Mouse (Mus musculus) kidney, postnatal 0 days (tissue): ENCODE measurements around the gene Ptgdr2. TPM values are rescaled to one million over a fixed set of nuclear protein-coding genes. Genes with fewer than 3 reads are reported as not detected.

Experiments
- ATAC-seq: fragments of 200-750 bp; cut with Nextera tagmentation; replicated peaks from 2 replicates; pipeline ENCODE4 v1.8.0; 2017; ENCODE audit warnings: low read depth, moderate number of reproducible peaks, moderate TSS enrichment, moderate library complexity; ENCODE audit not compliant: low FRiP score
- DNase-seq: peaks from one replicate; pipeline ENCODE4 v3.0.0-alpha.2; 2016; ENCODE audit warnings: low spot score
- H3K27ac ChIP-seq: fragments of 300-500 bp; sonication (generic); 2 replicates; pipeline ENCODE4 v1.5.1; 2014; ENCODE audit warnings: mild to moderate bottlenecking
- H3K27me3 ChIP-seq: fragments of 300-500 bp; sonication (generic); 2 replicates; pipeline ENCODE4 v1.6.1; 2014; ENCODE audit warnings: low read length, mixed read lengths; ENCODE audit not compliant: insufficient read depth
- H3K36me3 ChIP-seq: fragments of 300-500 bp; sonication (generic); 2 replicates; pipeline ENCODE4 v1.6.1; 2014; ENCODE audit warnings: low read length, mixed read lengths; ENCODE audit not compliant: insufficient read depth
- H3K4me1 ChIP-seq: fragments of 300-500 bp; sonication (generic); replicated peaks from 2 replicates; pipeline ENCODE4 v1.6.1; 2014; ENCODE audit warnings: antibody characterized with exemption, low read length, mixed read lengths; ENCODE audit not compliant: insufficient read depth
- H3K4me2 ChIP-seq: fragments of 300-500 bp; sonication (generic); 2 replicates; pipeline ENCODE4 v1.6.1; 2014; ENCODE audit warnings: mild to moderate bottlenecking, low read length, moderate library complexity, mixed read lengths
- H3K4me3 ChIP-seq: fragments of 300-500 bp; sonication (generic); replicated peaks from 2 replicates; pipeline ENCODE4 v1.5.1; 2014; ENCODE audit warnings: low read depth, low read length
- H3K9ac ChIP-seq: fragments of 300-500 bp; sonication (generic); 2 replicates; pipeline ENCODE4 v1.6.1; 2014; ENCODE audit warnings: low read depth, low read length
- H3K9me3 ChIP-seq: fragments of 300-500 bp; sonication (generic); replicated peaks from 2 replicates; pipeline ENCODE4 v1.6.1; 2016; ENCODE audit warnings: low read length, inconsistent platforms, mixed read lengths
- CTCF ChIP-seq: IDR thresholded peaks from 2 replicates; pipeline ENCODE4 v1.5.1; 2016; ENCODE audit warnings: antibody characterized with exemption, low read depth, mild to moderate bottlenecking, moderate library complexity
- WGBS: fragments of 180-500 bp; shearing (Covaris S2); extraction: QIAGEN DNeasy Blood & Tissue Kit; methylation state at CpG from one replicate; pipeline ENCODE4 v1.1.7; 2014; 5-methylcytosine and 5-hydroxymethylcytosine counted together
- polyA plus RNA-seq: library from polyadenylated mRNA; unstranded; fragments of >200 nt; fragmentation: Nextera tagmentation; extraction: Ambion mirVana; gene quantifications from 2 replicates; pipeline ENCODE4 v1.2.1, GENCODE M21; 2015

The Ptgdr2 gene
- polyA plus RNA-seq, 1 experiment from 2014 or later: not detected

GRCm38 (mm10) chr19:10985889-10986288 lies 48.9 kb downstream of the Ptgdr2 start:
- no peaks in the 10 kb centered on the region for H3K36me3 ChIP-seq
- no peaks in the 10 kb centered on the region for H3K9me3 ChIP-seq
- 91% methylated on average over 4 of the region's 4 CpGs for WGBS
- ATAC-seq (no peak), DNase-seq (no peak)
- H3K27ac ChIP-seq: no peak overlapping the region
- no peak overlapping the region for H3K4me3 ChIP-seq
- no peaks in the 10 kb centered on the region for H3K4me1 ChIP-seq
- TF ChIP-seq CTCF: no peak
- H3K9ac ChIP-seq: no peak overlapping the region
- H3K27me3 ChIP-seq: no peaks in the 10 kb centered on the region
- H3K4me2 ChIP-seq: no peak overlapping the region

- Histone ChIP-seq H3K4me2 (no peak overlapping the region), H3K27me3 (no peaks in the 10 kb centered on the region), H3K27ac (no peak overlapping the region), H3K9ac (no peak overlapping the region), H3K4me1 (no peaks in the 10 kb centered on the region), H3K9me3 (no peaks in the 10 kb centered on the region), H3K36me3 (no peaks in the 10 kb centered on the region), H3K4me3 (no peak overlapping the region)
- WGBS: 87% methylated on average over 1 of the region's 1 CpGs
- no peak for TF ChIP-seq CTCF
- DNase-seq (no peak), ATAC-seq (no peak)
These were observed 51.6 kb downstream of the Ptgdr2 start for GRCm38 (mm10) chr19:10988563-10988962.

- ATAC-seq (no peak), DNase-seq (no peak)
- H3K36me3 ChIP-seq: no peaks in the 10 kb centered on the region
- no peaks in the 10 kb centered on the region for H3K9me3 ChIP-seq
- H3K27ac ChIP-seq: no peak overlapping the region
- TF ChIP-seq CTCF: no peak
- no peaks in the 10 kb centered on the region for H3K4me1 ChIP-seq
- H3K9ac ChIP-seq: no peak overlapping the region
- H3K4me2 ChIP-seq: no peak overlapping the region
- 18% methylated on average over 1 of the region's 1 CpGs for WGBS
- no peak overlapping the region for H3K4me3 ChIP-seq
- H3K27me3 ChIP-seq: no peaks in the 10 kb centered on the region
These were observed 53.8 kb downstream of the Ptgdr2 start for GRCm38 (mm10) chr19:10990751-10991150.

GRCm38 (mm10) chr19:10991911-10992310 lies 55.0 kb downstream of the Ptgdr2 start:
- DNase-seq: no peak
- Histone ChIP-seq H3K4me3 (no peak overlapping the region), H3K9me3 (no peaks in the 10 kb centered on the region), H3K4me1 (no peaks in the 10 kb centered on the region), H3K4me2 (no peak overlapping the region), H3K27me3 (no peaks in the 10 kb centered on the region), H3K27ac (no peak overlapping the region), H3K36me3 (no peaks in the 10 kb centered on the region), H3K9ac (no peak overlapping the region)
- no peak for TF ChIP-seq CTCF
- no peak for ATAC-seq

Other genes with a start within 250 kb of the Ptgdr2 start
- gene Vps37c, start 248.4 kb upstream of the Ptgdr2 start, polyA plus RNA-seq: 32.1 and 35.5 TPM in 2 replicates
- 0.11 and 0.23 TPM in 2 replicates for gene Cd5, start 198.2 kb upstream of the Ptgdr2 start, polyA plus RNA-seq
- 0.05 TPM in 1 of 2 replicates, not detected in the other for gene Cd6, start 107.1 kb upstream of the Ptgdr2 start, polyA plus RNA-seq
- gene Slc15a3, start 97.4 kb upstream of the Ptgdr2 start, polyA plus RNA-seq: 0.83 and 0.93 TPM in 2 replicates
- 43.5 and 45.0 TPM in 2 replicates for gene Tmem132a, start 67.2 kb upstream of the Ptgdr2 start, polyA plus RNA-seq
- gene Tmem109, start 55.2 kb upstream of the Ptgdr2 start, polyA plus RNA-seq: 87.0 and 89.6 TPM in 2 replicates
- gene Prpf19, start 41.9 kb upstream of the Ptgdr2 start, polyA plus RNA-seq: 30.6 and 35.2 TPM in 2 replicates
- gene Zp1, start 16.5 kb upstream of the Ptgdr2 start, polyA plus RNA-seq: not detected in 2 replicates
- gene Ccdc86, start 12.1 kb downstream of the Ptgdr2 start, polyA plus RNA-seq: 22.9 and 23.2 TPM in 2 replicates
- 0.22 and 0.45 TPM in 2 replicates for gene Ms4a10, start 37.5 kb downstream of the Ptgdr2 start, polyA plus RNA-seq
- gene Ms4a15, start 56.1 kb downstream of the Ptgdr2 start, polyA plus RNA-seq: not detected in 2 replicates
- not detected in 2 replicates for gene Ms4a18, start 80.9 kb downstream of the Ptgdr2 start, polyA plus RNA-seq
- not detected in 2 replicates for gene Ms4a8a, start 143.9 kb downstream of the Ptgdr2 start, polyA plus RNA-seq
- not detected in 2 replicates for gene 1700017D01Rik, start 193.7 kb downstream of the Ptgdr2 start, polyA plus RNA-seq
- gene 1700025F22Rik, start 228.2 kb downstream of the Ptgdr2 start, polyA plus RNA-seq: not detected in 2 replicates